Comparison of ENCODE assay signal across 8 mouse cellular contexts in genomic region chr12:86867271-86868223, GRCm38 (mm10). TPM values are rescaled to one million over a fixed set of nuclear protein-coding genes. Genes with fewer than 3 reads are reported as not detected.
DNase-seq lines count a peak whose midpoint lies in the region; ATAC-seq and TF ChIP-seq lines count a peak whose summit lies in the region.

No protein-coding gene starts in this region.

- no peaks in the 10 kb centered on the region for H3K79me2 ChIP-seq in heart, adult 2 months (replicated peaks; ENCODE audit: control insufficient read depth, insufficient read depth, low read length)

- no peaks in the 10 kb centered on the region for H3K36me3 ChIP-seq in hindbrain, embryonic 12.5 days
- no peaks in the 10 kb centered on the region for H3K36me3 ChIP-seq in hindbrain, embryonic 11.5 days (ENCODE audit: control insufficient read depth, insufficient read depth, low read length)
- H3K36me3 ChIP-seq in heart, adult 2 months (ENCODE audit: control insufficient read depth, insufficient read depth, low read length): peaks cover 1% of the 10 kb centered on the region; the same call in 1 of the 2 replicates
- H3K36me3 ChIP-seq in kidney, embryonic 15.5 days: no peaks in the 10 kb centered on the region

- peaks cover 4% of the 10 kb centered on the region; the same call in 1 of the 2 replicates for H3K4me1 ChIP-seq in hindbrain, embryonic 12.5 days
- H3K4me1 ChIP-seq in hindbrain, embryonic 11.5 days (replicated peaks; ENCODE audit: control insufficient read depth, insufficient read depth, low read length): no peaks in the 10 kb centered on the region
- H3K4me1 ChIP-seq in heart, adult 2 months (ENCODE audit: control insufficient read depth, insufficient read depth, low read length): peaks cover 15% of the 10 kb centered on the region
- H3K4me1 ChIP-seq in kidney, embryonic 15.5 days: peaks cover 25% of the 10 kb centered on the region

- 0 out of 2 replicates have a peak, but pooled peaks have one; percentile 32 for ATAC-seq in hindbrain, embryonic 12.5 days (ENCODE audit: low FRiP score)
- ATAC-seq in hindbrain, embryonic 11.5 days (ENCODE audit: low FRiP score): no peak
- ATAC-seq in kidney, embryonic 15.5 days (replicated peaks; ENCODE audit: low FRiP score): peak; percentile 87
- peak; percentile 63 for ATAC-seq in megakaryocyte progenitor cell, adult 5-6 weeks (replicated peaks; ENCODE audit: poor library complexity)

- no peak for DNase-seq in hindbrain, embryonic 11.5 days (ENCODE audit: low spot score)
- peak; percentile 84 for DNase-seq in cerebellum, adult 9-10 months
- peak; percentile 69 to 84 for DNase-seq in heart, adult 2 months
- DNase-seq in frontal cortex, postnatal 36 days (ENCODE audit: low spot score in 2 of 2): no peak
- no peak for DNase-seq in thymus, postnatal 36 days

- no peak for TF ChIP-seq CTCF in heart, adult 2 months (IDR thresholded peaks at IDR 0.05)

- no peak overlapping the region for H3K4me2 ChIP-seq in hindbrain, embryonic 12.5 days (replicated peaks)
- H3K4me2 ChIP-seq in hindbrain, embryonic 11.5 days (replicated peaks; ENCODE audit: low read depth, low read length): no peak overlapping the region
- H3K4me2 ChIP-seq in kidney, embryonic 15.5 days: no peak overlapping the region

- no peaks in the 10 kb centered on the region for H3K9me3 ChIP-seq in hindbrain, embryonic 12.5 days (replicated peaks)
- H3K9me3 ChIP-seq in hindbrain, embryonic 11.5 days (ENCODE audit: control insufficient read depth, low read length): no peaks in the 10 kb centered on the region
- H3K9me3 ChIP-seq in kidney, embryonic 15.5 days (replicated peaks): 0 out of 2 replicates have a peak, but pooled peaks cover 4% of the 10 kb centered on the region

- no peak overlapping the region; the same call in 1 of the 2 replicates for H3K27ac ChIP-seq in hindbrain, embryonic 12.5 days
- no peak overlapping the region; the same call in 1 of the 2 replicates for H3K27ac ChIP-seq in hindbrain, embryonic 11.5 days (ENCODE audit: low read depth, low read length)
- peak overlapping the region; percentile 93 for H3K27ac ChIP-seq in heart, adult 2 months
- H3K27ac ChIP-seq in kidney, embryonic 15.5 days: peak overlapping the region; percentile 85

- H3K9ac ChIP-seq in hindbrain, embryonic 12.5 days: no peak overlapping the region
- H3K9ac ChIP-seq in hindbrain, embryonic 11.5 days (ENCODE audit: low read depth, low read length): no peak overlapping the region
- peak overlapping the region; percentile 58 for H3K9ac ChIP-seq in heart, adult 2 months (ENCODE audit: low read depth, low read length)
- H3K9ac ChIP-seq in kidney, embryonic 15.5 days: peak overlapping the region; percentile 8; the same call in 1 of the 2 replicates

- TF ChIP-seq POLR2A in heart, adult 2 months (IDR thresholded peaks at IDR 0.05; ENCODE audit: insufficient read depth, low read depth, low read length): peak; percentile 77

- no peaks in the 10 kb centered on the region for H3K27me3 ChIP-seq in hindbrain, embryonic 12.5 days
- H3K27me3 ChIP-seq in hindbrain, embryonic 11.5 days (ENCODE audit: control insufficient read depth, insufficient read depth, low read length): no peaks in the 10 kb centered on the region
- no peaks in the 10 kb centered on the region for H3K27me3 ChIP-seq in heart, adult 2 months (ENCODE audit: control insufficient read depth, insufficient read depth, low read length)
- no peaks in the 10 kb centered on the region for H3K27me3 ChIP-seq in kidney, embryonic 15.5 days

- peak; percentile 60 for TF ChIP-seq EP300 in heart, adult 2 months (IDR thresholded peaks at IDR 0.05; ENCODE audit: insufficient read depth, low read depth, low read length)

- intact Hi-C loops in heart, adult 2 months (cut with DNase I): no loop called here

- WGBS in hindbrain, embryonic 12.5 days: 50% methylated on average over 14 of the region's 14 CpGs
- WGBS in hindbrain, embryonic 11.5 days: 53% methylated on average over 14 of the region's 14 CpGs
- WGBS in heart, adult 2 months: 26% methylated on average over 14 of the region's 14 CpGs
- WGBS in kidney, embryonic 15.5 days: 41% methylated on average over 14 of the region's 14 CpGs

- no peak overlapping the region for H3K4me3 ChIP-seq in hindbrain, embryonic 12.5 days
- H3K4me3 ChIP-seq in hindbrain, embryonic 11.5 days (ENCODE audit: low read depth, low read length): no peak overlapping the region
- H3K4me3 ChIP-seq in heart, adult 2 months: no peak overlapping the region
- H3K4me3 ChIP-seq in kidney, embryonic 15.5 days (replicated peaks): no peak overlapping the region

RNA-seq across cellular contexts. Expression of gene Irf2bpl, which starts 17.1 kb away (rescaled TPM):
- 75.9 and 86.3 TPM in 2 replicates for polyA plus RNA-seq in hindbrain, embryonic 12.5 days (2016; fragmentation: Nextera tagmentation; extraction: Ambion mirVana)
- 16.0 and 21.3 TPM in 2 replicates for polyA plus RNA-seq in hindbrain, embryonic 11.5 days (2014; fragmentation: Nextera tagmentation; extraction: Ambion mirVana)
- 10 to 100 TPM; 32.6 to 36.9 TPM for total RNA-seq in heart, adult 2 months (2021)
- polyA plus RNA-seq in heart, adult 2 months (2012; rRNA removed): 15.6 and 20.1 TPM in 2 replicates
- polyA plus RNA-seq in kidney, embryonic 15.5 days (2015; fragmentation: Nextera tagmentation; extraction: Ambion mirVana): 40.7 and 43.9 TPM in 2 replicates
- total RNA-seq in megakaryocyte progenitor cell, adult 5-6 weeks (2015): 1.4 and 1.8 TPM in 2 replicates
- total RNA-seq in megakaryocyte progenitor cell, adult 5-6 weeks (2017): 1.6 and 1.7 TPM in 2 replicates

Comparison
In these comparisons a context has a peak if more than half of its experiments do, and no peak if none do; other contexts are left out.
1. H3K27ac ChIP-seq: peak in heart, adult 2 months (single experiment) and kidney, embryonic 15.5 days (single experiment); none in hindbrain, embryonic 12.5 days (single experiment) and hindbrain, embryonic 11.5 days (single experiment).
2. H3K9ac ChIP-seq: peak in heart, adult 2 months (single experiment) and kidney, embryonic 15.5 days (single experiment); none in hindbrain, embryonic 12.5 days (single experiment) and hindbrain, embryonic 11.5 days (single experiment).
3. DNase-seq: peak in cerebellum, adult 9-10 months (single experiment) and heart, adult 2 months (2 of 2); none in hindbrain, embryonic 11.5 days (single experiment), frontal cortex, postnatal 36 days (0 of 2) and thymus, postnatal 36 days (0 of 2).